Mouse (Mus musculus): ENCODE results near the gene Prkca. TPM values are rescaled to one million over a fixed set of nuclear protein-coding genes. Genes with fewer than 3 reads are reported as not detected.

Gene Prkca
- polyA plus RNA-seq, 3 experiments from 2014 or later, result 16.4 to 20.1 (median 16.8) TPM

GRCm38 (mm10) chr11:107919852-107920508 is 423.7 kb downstream of the Prkca start:
- ATAC-seq, result no peak

DNA sequence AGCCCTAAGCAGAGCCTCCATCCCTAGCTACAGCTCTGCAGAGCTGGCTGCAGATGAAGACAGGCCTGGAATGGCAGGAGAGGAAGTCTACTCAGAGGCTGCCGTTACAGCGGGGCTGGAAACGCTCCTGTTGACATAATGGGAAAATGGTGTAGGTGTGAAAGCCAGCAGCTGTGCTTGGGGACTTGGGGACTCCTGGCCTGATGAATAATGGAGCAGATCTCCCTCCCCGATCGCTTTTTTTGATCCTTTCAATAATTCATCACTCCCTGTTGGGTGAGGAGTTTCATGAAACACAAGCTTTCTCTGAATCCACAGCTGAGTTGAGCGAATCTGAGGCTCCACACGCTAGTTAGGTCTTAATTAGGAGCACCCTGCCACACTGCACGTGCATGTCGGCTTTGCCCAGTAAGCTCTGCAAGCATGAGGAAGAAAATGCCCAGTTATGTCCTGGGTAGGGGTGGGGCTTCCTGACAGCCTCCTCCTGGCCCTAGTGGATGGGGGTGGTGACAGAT is 425.9 kb downstream of the Prkca start:
- no peak for ATAC-seq

- ATAC-seq, result no peak
Observed at GRCm38 (mm10) chr11:107914634-107915226, 429.0 kb downstream of the Prkca start, which contains the start of gene Cacng5. TSS of gene Cacng5 (minus strand) at chr11:107915055.

- ATAC-seq, result no peak
Observed at GRCm38 (mm10) chr11:107913317-107913716, 430.4 kb downstream of the Prkca start.

GRCm38 (mm10) chr11:107905364-107905763 is 438.4 kb downstream of the Prkca start:
- no peak for ATAC-seq

GRCm38 (mm10) chr11:107903966-107904605 is 439.6 kb downstream of the Prkca start:
- no peak for ATAC-seq

DNA sequence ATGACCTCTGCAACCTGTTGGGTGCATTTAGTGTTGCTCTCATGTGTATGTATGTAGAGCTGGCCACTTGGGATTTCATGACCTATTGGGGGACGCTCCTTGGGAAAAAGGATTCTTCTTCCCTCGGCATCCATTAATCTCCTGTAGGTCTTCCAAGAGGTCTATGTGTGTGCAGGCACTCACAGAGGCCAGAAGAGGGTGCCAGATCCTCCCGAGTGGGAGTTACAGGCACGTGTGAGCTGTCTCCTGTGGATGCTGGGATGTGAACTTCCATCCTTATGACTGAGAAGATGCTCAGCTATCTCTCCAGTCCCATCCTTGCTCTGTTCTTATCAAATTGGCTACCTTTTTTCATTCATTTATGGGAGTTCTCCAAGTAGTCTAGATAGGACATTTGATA is 443.3 kb downstream of the Prkca start:
- no peak for ATAC-seq

DNA sequence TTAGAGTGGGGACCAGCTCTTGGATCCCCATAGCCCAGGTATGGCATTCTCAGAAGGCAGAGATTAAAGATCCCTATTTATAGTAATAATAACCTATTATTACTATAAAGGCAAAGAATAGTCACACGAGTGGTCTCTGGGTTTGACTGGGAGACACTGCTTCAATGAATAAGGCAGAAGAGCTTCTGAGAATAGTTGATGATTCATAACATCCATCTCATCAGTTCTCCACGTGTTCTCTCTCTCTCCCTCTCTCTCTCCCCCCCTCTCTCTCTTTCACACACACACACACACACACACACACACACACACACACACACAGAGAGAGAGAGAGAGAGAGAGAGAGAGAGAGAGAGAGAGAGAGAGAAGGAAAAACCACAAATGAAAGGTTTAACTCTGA is 445.0 kb downstream of the Prkca start:
- no peak for ATAC-seq

DNA sequence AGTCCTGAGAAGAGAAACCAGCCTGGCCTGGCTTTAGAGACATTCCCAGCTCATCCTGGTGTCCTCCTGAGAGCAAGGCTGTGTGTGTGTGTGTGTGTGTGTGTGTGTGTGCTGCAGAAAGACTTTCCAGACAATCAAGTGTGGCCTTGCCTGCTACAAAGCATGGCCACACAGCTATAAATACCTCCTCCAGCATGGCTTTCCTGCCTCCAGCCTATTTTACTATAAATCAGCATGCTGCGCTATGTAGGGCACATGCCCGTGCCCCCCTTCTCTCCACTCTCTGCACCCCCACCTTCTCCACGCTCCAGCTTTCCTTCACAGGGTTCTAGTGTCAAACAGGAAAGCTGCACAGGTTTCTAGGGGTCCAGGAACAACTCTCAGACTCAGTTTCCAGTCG is 448.1 kb downstream of the Prkca start:
- ATAC-seq, result no peak

- ATAC-seq, result no peak
Observed at GRCm38 (mm10) chr11:107891377-107891776, 452.4 kb downstream of the Prkca start.

- no peak for ATAC-seq
Observed at GRCm38 (mm10) chr11:107887342-107887741, 456.4 kb downstream of the Prkca start.

Other genes with a start within 250 kb of the Prkca start
- not detected for gene Apoh, start 574 bp downstream of the Prkca start, polyA plus RNA-seq (2017; shearing (Covaris generic))
- 1 to 10 TPM in 2 of 3 experiments, under 1 TPM in 1; 0.62 to 1.8 (median 1.0) TPM for gene Cep112, start 81.3 kb upstream of the Prkca start, polyA plus RNA-seq (2017; shearing (Covaris generic))

Data from inflammation-experienced regulatory T-cells, adult 6 months (primary cell).